Mouse (Mus musculus) left cerebral cortex, postnatal 25 days (tissue): ENCODE measurements around the gene Zfyve9. TPM values are rescaled to one million over a fixed set of nuclear protein-coding genes. Genes with fewer than 3 reads are reported as not detected.

Source experiments
- DNase-seq, 2 experiments: peaks; one replicate each; pipeline ENCODE4 v3.0.0; 2022; ENCODE audit warnings: low spot score in 2 of 2, mixed read lengths in 1 of 2
- intact Hi-C: fragments of 180-260 bp; cut with DNase I; formaldehyde crosslinking; loops from one replicate; pipeline ENCODE4 v1.15.1; 2025
- total RNA-seq, 2 experiments: library from RNA; stranded (reverse); gene quantifications; 2 replicates each; pipeline ENCODE4 v1.2.3; 2021

Zfyve9 gene
- 10 to 100 TPM; 61.3 to 65.1 TPM for total RNA-seq

GRCm38 (mm10) chr4:108780057-108780863 is at the start of gene Zfyve9:
Gene Zfyve9 (minus strand): TSS chr4:108780798.
- intact Hi-C loops: loop anchor here (2.0 kb wide), 1 partner anchor 53 kb away; the partner anchor contains the start of gene Btf3l4

GRCm38 (mm10) chr4:108826643-108827042 is 46.0 kb upstream of the Zfyve9 start:
- intact Hi-C loops: no loop called here
- DNase-seq: no peak

More at GRCm38 (mm10) chr4:108780057-108780863, at the start of gene Zfyve9:
- DNase-seq: peak; percentile 79 to 85

DNA sequence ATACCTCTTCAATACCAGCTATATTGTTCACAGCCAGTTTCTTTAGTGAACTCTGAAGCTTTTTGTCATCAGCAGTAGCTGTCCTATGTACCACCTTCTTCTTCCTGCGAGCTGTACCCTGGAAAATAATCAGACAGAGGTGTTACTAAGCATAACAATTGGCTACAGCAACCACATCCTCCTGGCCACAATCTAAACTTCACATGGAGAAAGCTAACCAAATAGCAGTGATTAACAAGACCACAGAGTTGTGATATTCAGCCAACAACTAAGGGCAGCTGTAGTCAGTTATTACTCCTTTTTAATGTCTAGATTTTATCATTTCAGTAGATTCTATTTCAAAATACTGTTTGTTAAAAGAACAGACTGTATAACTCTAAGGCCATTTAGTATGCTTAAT is 45.5 kb upstream of the Zfyve9 start:
- no peak for DNase-seq
- intact Hi-C loops: no loop called here

DNA sequence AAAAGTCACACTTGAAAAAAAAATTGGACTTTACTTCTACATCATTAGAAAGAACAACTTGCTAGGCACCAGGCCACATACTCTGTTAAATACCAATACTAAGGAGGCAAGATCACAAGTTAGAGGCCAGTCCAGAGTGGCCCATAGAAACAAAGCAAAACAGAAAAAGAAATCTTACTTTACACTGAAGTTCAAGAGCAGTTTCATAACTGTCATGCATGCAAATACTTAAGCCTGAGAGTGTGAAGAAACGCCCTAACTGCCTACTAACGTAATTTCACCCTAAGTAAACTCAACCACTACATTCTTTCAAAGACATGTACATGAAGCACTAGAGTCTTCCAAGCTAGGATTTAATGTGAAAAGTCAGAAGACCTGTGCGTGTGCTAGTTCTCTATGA is 45.1 kb upstream of the Zfyve9 start:
- intact Hi-C loops: no loop called here
- DNase-seq: no peak

DNA sequence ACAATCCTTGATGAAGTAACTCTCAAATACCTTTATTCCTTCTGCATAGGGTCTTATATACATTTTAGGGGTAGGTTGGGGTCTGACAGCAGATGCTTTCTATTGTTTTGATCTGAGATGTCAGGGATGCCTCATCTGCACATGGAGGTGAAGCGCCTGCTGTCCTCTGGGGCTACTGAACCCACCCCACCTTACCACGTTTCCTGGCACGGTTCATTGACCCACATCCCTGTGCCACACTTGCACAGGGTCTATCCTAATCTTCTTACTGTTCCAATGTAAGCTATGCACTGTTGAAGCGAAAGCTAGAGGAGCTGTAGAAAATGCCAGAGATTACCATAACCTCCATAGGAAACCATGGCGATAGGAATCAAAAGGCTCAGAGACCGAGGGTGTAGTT is 31.0 kb upstream of the Zfyve9 start:
- no peak for DNase-seq
- intact Hi-C loops: no loop called here

GRCm38 (mm10) chr4:108811142-108811541 is 30.5 kb upstream of the Zfyve9 start:
- intact Hi-C loops: no loop called here
- DNase-seq: no peak

DNA sequence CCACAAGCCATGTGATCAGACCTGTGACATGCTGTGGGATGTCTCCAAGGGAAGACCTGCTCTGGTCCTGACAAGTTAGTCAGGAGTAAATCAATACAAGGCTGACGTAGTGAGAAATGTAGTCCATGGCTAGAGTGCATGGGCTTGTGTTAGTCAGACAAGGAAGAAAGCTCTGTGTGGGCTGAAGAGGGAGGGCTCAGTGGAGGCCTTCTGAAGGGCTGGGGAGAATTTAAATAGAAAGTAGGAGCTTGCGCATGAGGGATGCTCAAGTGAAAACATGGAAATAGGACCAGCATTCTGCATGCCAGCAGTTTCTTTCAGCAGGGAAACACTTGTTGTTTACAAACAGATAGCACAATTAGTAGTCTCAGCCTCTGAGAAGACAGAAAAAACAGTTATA is 22.9 kb upstream of the Zfyve9 start:
- peak in 1 of 2 experiments; percentile 17 for DNase-seq
- intact Hi-C loops: no loop called here

- DNase-seq: peak; percentile 50 to 66
- intact Hi-C loops: loop anchor here (5.0 kb wide), 1 partner anchor 179 kb away; no protein-coding TSS in a partner anchor
Observed at GRCm38 (mm10) chr4:108798083-108798830, 17.7 kb upstream of the Zfyve9 start.

- no peak for DNase-seq
- intact Hi-C loops: loop anchor here (5.0 kb wide), 1 partner anchor 181 kb away; no protein-coding TSS in a partner anchor
Observed at GRCm38 (mm10) chr4:108796701-108797100, 16.1 kb upstream of the Zfyve9 start.

DNA sequence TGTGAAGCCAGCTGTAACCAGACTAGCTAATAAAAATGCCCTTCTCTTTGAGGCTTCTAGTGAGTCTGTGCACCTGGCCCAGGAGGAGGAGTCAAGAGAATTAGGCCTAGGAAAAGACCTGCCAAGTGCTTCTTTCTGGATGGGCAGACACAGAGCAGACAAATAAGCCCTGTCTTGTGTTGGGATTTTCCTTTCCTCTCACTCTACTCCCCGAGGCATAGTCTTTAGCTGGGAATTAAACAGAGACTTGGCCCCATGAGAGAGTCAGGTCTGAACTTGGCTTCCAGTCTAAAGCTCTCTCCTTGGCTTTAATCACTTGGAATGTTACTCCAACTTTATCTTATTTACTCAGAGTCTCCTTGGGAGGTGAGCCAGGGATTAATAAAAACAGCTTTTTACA is 13.3 kb upstream of the Zfyve9 start:
- DNase-seq: no peak
- intact Hi-C loops: no loop called here

- intact Hi-C loops: no loop called here
- no peak for DNase-seq
Observed at GRCm38 (mm10) chr4:108790507-108790906, 9.9 kb upstream of the Zfyve9 start.

- DNase-seq: no peak
- intact Hi-C loops: no loop called here
Observed at GRCm38 (mm10) chr4:108789258-108789936, 8.8 kb upstream of the Zfyve9 start.

DNA sequence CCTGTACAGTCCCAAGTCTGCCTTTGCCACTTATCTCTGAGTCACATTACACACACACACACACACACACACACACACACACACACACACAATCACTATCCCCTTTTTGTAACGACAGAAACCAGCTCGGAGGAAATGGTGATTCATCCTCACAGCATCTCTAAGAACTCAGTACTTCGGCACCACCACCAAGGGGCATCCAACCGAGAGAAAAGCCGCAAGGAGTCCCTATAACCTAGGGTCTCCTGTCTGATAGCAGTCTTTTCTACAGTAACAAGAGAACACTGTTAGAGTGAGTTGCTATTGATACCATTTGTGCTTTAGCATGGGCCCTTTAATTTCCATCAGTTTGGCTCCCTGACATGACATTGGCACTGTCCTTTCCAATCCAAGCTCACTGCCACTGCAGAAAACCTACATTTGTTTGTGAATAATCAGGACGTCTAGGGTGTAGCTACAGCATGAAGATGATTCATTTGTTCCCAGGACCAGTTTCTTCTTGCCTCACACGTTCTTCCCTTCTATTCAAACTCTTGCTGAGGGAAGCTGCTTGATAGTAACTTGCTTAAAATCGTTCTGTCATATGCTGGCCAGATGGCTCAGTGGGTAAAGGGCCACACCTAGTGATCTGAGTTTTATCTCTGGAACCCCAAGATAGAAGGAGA is 2.0 kb upstream of the Zfyve9 start:
- DNase-seq: peak; percentile 35 to 75
- intact Hi-C loops: no loop called here

DNA sequence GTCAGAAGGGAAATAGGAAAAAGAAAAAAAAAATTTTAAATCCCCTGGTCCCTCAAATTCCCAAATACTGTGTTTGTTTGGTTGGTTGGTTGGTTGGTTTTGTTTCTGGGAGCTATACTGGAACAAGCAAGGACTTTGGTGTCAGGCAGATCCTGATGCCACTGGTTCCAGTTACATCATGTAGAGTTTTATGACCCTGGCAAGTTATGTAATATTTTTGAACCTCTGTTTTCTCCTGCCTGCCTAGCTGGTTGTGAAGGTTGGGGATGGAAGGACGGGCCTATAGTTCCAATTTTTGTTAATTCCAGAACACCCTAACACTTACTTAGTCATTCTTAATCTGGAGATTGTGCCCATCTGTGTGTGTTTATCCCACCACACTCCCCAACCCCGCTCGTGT is 998 bp upstream of the Zfyve9 start:
- intact Hi-C loops: loop anchor here (2.0 kb wide), 1 partner anchor 51 kb away; the partner anchor contains the start of gene Btf3l4
- peak; percentile 14 to 45 for DNase-seq

GRCm38 (mm10) chr4:108780864-108781205 is 237 bp upstream of the Zfyve9 start:
- no peak for DNase-seq
- intact Hi-C loops: loop anchor here (2.0 kb wide), 1 partner anchor 52 kb away; the partner anchor contains the start of gene Btf3l4

GRCm38 (mm10) chr4:108779763-108780056 is 888 bp downstream of the Zfyve9 start:
- intact Hi-C loops: loop anchor here (2.0 kb wide), 1 partner anchor 53 kb away; the partner anchor contains the start of gene Btf3l4
- DNase-seq: no peak

GRCm38 (mm10) chr4:108768527-108768926 is 12.1 kb downstream of the Zfyve9 start:
- intact Hi-C loops: no loop called here
- DNase-seq: no peak

- intact Hi-C loops: no loop called here
Observed at GRCm38 (mm10) chr4:108759583-108759982, 21.0 kb downstream of the Zfyve9 start.

DNA sequence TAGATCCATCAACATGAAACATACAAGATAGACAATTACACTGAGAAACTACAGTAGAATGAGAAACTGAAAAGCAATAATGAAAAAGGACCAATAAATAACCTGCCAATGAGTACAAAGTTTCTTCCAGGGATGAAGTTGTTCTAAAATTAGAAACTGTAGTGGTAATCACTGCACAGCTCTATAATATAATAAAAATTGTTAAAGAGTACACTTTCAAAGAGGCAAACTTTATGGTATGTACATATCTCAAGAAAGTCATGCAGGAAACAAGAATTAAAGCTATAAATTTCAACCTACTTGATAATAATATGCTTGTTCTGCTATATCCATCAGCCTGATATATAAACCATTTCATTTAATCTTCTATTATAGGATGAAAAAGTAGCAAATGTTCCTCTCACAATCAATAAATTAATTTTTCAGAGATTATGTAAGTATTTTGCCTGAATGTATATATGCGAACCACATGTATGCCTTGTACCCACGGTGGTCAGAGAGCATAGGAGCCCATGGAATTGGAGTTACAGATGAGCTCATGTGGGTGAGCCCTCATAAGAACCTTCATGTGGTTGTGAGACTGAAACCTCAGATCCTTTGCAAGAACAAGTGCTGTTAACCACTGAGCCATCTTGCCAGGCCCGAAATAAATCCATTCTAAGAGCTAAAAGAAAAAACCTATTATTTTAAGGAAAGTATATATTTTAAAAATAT is 34.3 kb downstream of the Zfyve9 start:
- DNase-seq: no peak
- intact Hi-C loops: no loop called here

More at GRCm38 (mm10) chr4:108759583-108759982, 21.0 kb downstream of the Zfyve9 start:
- no peak for DNase-seq
